ENCODE assay signal across 9 mouse cellular contexts in the genomic region with DNA sequence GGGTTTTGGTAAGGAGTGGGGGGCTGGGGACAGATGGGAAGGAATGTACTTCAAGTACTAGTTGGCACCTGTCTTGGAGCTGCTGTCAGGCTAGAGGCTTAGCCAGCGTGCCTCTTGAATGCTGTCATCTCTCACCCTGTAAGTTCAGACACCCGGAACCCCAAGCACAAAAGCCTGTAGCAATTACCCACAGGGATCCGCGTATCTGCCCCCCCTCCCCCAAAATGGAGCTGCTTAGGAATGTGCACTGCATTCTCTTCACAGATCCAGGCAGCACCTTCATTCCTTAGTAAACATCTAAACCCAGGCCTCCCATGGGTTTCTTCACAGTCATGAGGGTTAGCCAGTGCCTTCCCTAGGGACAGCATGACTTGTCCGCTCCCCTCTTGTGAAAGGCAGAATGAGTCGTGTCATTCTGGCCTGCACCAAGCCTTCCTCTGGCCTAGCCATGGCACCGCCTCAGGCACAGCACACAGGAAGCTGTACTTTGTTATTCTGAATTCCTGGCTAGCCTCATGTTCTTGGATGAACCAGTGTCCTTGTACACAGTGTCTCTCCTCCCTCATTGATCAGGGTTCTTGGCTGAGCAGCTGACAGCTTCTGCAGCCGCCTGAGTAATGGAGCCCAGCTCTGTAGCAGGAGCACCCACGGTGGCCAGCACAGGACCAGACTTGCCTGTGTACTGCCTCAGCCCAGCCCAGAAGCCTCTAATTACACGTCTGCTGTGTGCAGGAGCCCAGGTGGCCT. TPM values are rescaled to one million over a fixed set of nuclear protein-coding genes. Genes with fewer than 3 reads are reported as not detected.
DNase-seq lines count a peak whose midpoint lies in the region; ATAC-seq and TF ChIP-seq lines count a peak whose summit lies in the region.
"Had no signal": no experiment of that assay in that cellular context is flagged by ENCODE, and none has a peak within 500 bp of the region (broad histone marks: within the 10 kb centered on the region; RNA-seq: fewer than 3 reads in every experiment).

No protein-coding gene starts in this region.

- H3K4me2 ChIP-seq in intestine, postnatal 0 days (replicated peaks; ENCODE audit: low read depth), result 0 out of 2 replicates have a peak overlapping the region, but pooled peaks have one; percentile 6
- no peak overlapping the region for H3K4me2 ChIP-seq in liver, embryonic 16.5 days (ENCODE audit: low read depth, low read length)

- 38% methylated on average over 10 of the region's 10 CpGs for WGBS in intestine, postnatal 0 days
- 44% methylated on average over 10 of the region's 10 CpGs for WGBS in liver, embryonic 16.5 days (ENCODE audit: insufficient replicate concordance)

- H3K27me3 ChIP-seq in intestine, postnatal 0 days (replicated peaks; ENCODE audit: control insufficient read depth, insufficient read depth, low read length), result no peaks in the 10 kb centered on the region
- no peaks in the 10 kb centered on the region for H3K27me3 ChIP-seq in liver, embryonic 16.5 days (ENCODE audit: control insufficient read depth, insufficient read depth, low read depth, low read length)

- H3K36me3 ChIP-seq in intestine, postnatal 0 days (ENCODE audit: control insufficient read depth, insufficient read depth), result peaks cover 29% of the 10 kb centered on the region
- H3K36me3 ChIP-seq in liver, embryonic 16.5 days (ENCODE audit: control insufficient read depth, insufficient read depth), result peaks cover 3% of the 10 kb centered on the region; the same call in 1 of the 2 replicates
- H3K36me3 ChIP-seq: G1E had no signal

- H3K4me1 ChIP-seq in intestine, postnatal 0 days (replicated peaks; ENCODE audit: control insufficient read depth, insufficient read depth, low read length), result 0 out of 2 replicates have a peak, but pooled peaks cover 3% of the 10 kb centered on the region
- H3K4me1 ChIP-seq in liver, embryonic 16.5 days (ENCODE audit: control insufficient read depth, low read depth, low read length), result peaks cover 14% of the 10 kb centered on the region

- peak overlapping the region; percentile 88 for H3K27ac ChIP-seq in layer of hippocampus, adult 2 months
- H3K27ac ChIP-seq in intestine, postnatal 0 days (ENCODE audit: low read depth, low read length), result peak overlapping the region; percentile 46; the same call in 1 of the 2 replicates
- H3K27ac ChIP-seq in liver, embryonic 16.5 days (ENCODE audit: low read length), result peak overlapping the region; percentile 69

- ATAC-seq in intestine, postnatal 0 days, result peak; percentile 44
- peak; percentile 25 for ATAC-seq in liver, embryonic 16.5 days (ENCODE audit: low read depth)

- peak in 1 of 2 experiments; percentile 19 for DNase-seq in layer of hippocampus, adult 2 months (ENCODE audit: low spot score in 2 of 2)
- DNase-seq in layer of hippocampus, postnatal 25 days (ENCODE audit: extremely low spot score in 1 of 2, low spot score in 1 of 2), result no peak
- peak; percentile 84 for DNase-seq in adrenal gland, postnatal 14 days
- DNase-seq in heart, adult 11 months, result peak; percentile 98
- DNase-seq in testis, postnatal 14 days (ENCODE audit: low spot score), result peak; percentile 75
- DNase-seq in frontal cortex, postnatal 14 days (ENCODE audit: low spot score in 2 of 2), result no peak

- no peak overlapping the region for H3K4me3 ChIP-seq in layer of hippocampus, adult 2 months
- H3K4me3 ChIP-seq in intestine, postnatal 0 days (ENCODE audit: low read depth, low read length), result no peak overlapping the region
- H3K4me3 ChIP-seq in liver, embryonic 16.5 days (ENCODE audit: low read depth, low read length), result no peak overlapping the region

- TF ChIP-seq CTCF in layer of hippocampus, adult 2 months (conservative IDR thresholded peaks at IDR 0.05), result no peak
- TF ChIP-seq CTCF in intestine, postnatal 0 days (IDR thresholded peaks at IDR 0.05; ENCODE audit: low read depth), result no peak

- no peaks in the 10 kb centered on the region for H3K9me3 ChIP-seq in intestine, postnatal 0 days (ENCODE audit: control insufficient read depth)
- no peaks in the 10 kb centered on the region for H3K9me3 ChIP-seq in liver, embryonic 16.5 days (replicated peaks; ENCODE audit: control insufficient read depth, low read length)
- H3K9me3 ChIP-seq: G1E had no signal

- no peak overlapping the region for H3K9ac ChIP-seq in intestine, postnatal 0 days (ENCODE audit: low read depth, low read length)
- no peak overlapping the region for H3K9ac ChIP-seq in liver, embryonic 16.5 days (ENCODE audit: low read depth, low read length)

RNA-seq across cellular contexts. Expression of gene Errfi1, which starts 17.8 kb away (rescaled TPM):
- total RNA-seq in layer of hippocampus, adult 2 months (2021), result 10 to 100 TPM; 42.5 to 50.6 TPM
- 10 to 100 TPM; 37.2 to 43.4 TPM for total RNA-seq in layer of hippocampus, postnatal 25 days (2021)
- total RNA-seq in adrenal gland, postnatal 14 days (2021), result 56.6 and 115 TPM in 2 replicates
- 27.2 and 27.7 TPM in 2 replicates for polyA plus RNA-seq in intestine, postnatal 0 days (2015; fragmentation: Nextera tagmentation; extraction: Ambion mirVana)
- 38.7 and 41.4 TPM in 2 replicates for polyA plus RNA-seq in liver, embryonic 16.5 days (2015; fragmentation: Nextera tagmentation; extraction: Ambion mirVana)
- polyA plus RNA-seq: G1E had no signal

RNA-seq across cellular contexts. Expression of gene Park7, which starts 42.7 kb away (rescaled TPM):
- total RNA-seq in layer of hippocampus, adult 2 months (2021), result 100 to 1,000 TPM; 250 to 252 TPM
- 100 to 1,000 TPM; 228 to 261 TPM for total RNA-seq in layer of hippocampus, postnatal 25 days (2021)
- 251 and 259 TPM in 2 replicates for total RNA-seq in adrenal gland, postnatal 14 days (2021)
- 223 and 231 TPM in 2 replicates for polyA plus RNA-seq in intestine, postnatal 0 days (2015; fragmentation: Nextera tagmentation; extraction: Ambion mirVana)
- polyA plus RNA-seq in liver, embryonic 16.5 days (2015; fragmentation: Nextera tagmentation; extraction: Ambion mirVana), result 177 and 184 TPM in 2 replicates

RNA-seq across cellular contexts. Expression of gene Tnfrsf9, which starts 42.8 kb away (rescaled TPM):
- under 1 TPM; 0.39 to 0.41 TPM for total RNA-seq in layer of hippocampus, adult 2 months (2021)
- total RNA-seq in layer of hippocampus, postnatal 25 days (2021), result 1 to 10 TPM in 1 of 2 experiments, under 1 TPM in 1; 0.80 to 1.1 TPM
- 0.15 and 0.60 TPM in 2 replicates for total RNA-seq in adrenal gland, postnatal 14 days (2021)
- polyA plus RNA-seq in intestine, postnatal 0 days (2015; fragmentation: Nextera tagmentation; extraction: Ambion mirVana), result 0.20 and 0.42 TPM in 2 replicates
- polyA plus RNA-seq in liver, embryonic 16.5 days (2015; fragmentation: Nextera tagmentation; extraction: Ambion mirVana), result 0.12 and 0.20 TPM in 2 replicates

Comparison
In these comparisons a context has a peak if more than half of its experiments do, and no peak if none do; other contexts are left out.
1. DNase-seq: peak in adrenal gland, postnatal 14 days (single experiment), heart, adult 11 months (single experiment) and testis, postnatal 14 days (single experiment); none in layer of hippocampus, postnatal 25 days (0 of 2) and frontal cortex, postnatal 14 days (0 of 2).
2. Peak in every context shown above with its lines, with median percentiles within 50 percentile points of each other: H3K27ac ChIP-seq.